ENCODE assay signal across 12 mouse cellular contexts in the genomic region with DNA sequence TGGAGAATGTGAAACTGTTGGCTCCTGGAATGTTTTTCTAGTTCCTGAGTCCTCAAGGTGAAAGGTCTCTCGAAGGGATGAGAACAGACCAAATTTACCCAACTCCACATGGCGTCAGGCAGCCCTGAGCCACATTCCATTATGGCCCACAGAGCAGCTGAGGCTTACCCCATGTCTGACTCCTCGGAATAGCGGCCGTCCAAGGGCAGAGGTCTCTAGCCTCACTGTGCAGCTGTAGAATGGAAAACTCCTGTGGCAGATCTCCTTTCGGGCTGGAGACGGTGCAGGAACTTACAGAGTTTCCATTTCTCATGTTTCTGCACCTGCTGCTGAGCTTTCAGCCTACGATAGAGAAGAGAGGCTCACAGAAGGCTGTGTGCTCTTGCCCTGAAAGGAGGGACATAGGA.
DNase-seq lines count a peak whose midpoint lies in the region; ATAC-seq and TF ChIP-seq lines count a peak whose summit lies in the region.
"Had no signal": no experiment of that assay in that cellular context is flagged by ENCODE, and none has a peak within 500 bp of the region (broad histone marks: within the 10 kb centered on the region; RNA-seq: fewer than 3 reads in every experiment).

No protein-coding gene starts in this region.

- DNase-seq in lung, postnatal 25 days (ENCODE audit: low spot score) = peak; percentile 16
- no peak for DNase-seq in lung, postnatal 10 days
- peak; percentile 64 for DNase-seq in kidney, postnatal 0 days (ENCODE audit: low spot score)
- no peak for DNase-seq in liver, postnatal 0 days
- no peak for DNase-seq in right cerebral cortex, postnatal 14 days
- DNase-seq in urinary bladder, postnatal 10 days (ENCODE audit: low spot score) = no peak
- DNase-seq: cerebellum, adult 8-10 months; thymus, adult 2 months had no signal

- TF ChIP-seq CTCF in kidney, postnatal 0 days (IDR thresholded peaks at IDR 0.05; ENCODE audit: low read depth) = no peak
- no peak for TF ChIP-seq CTCF in liver, postnatal 0 days (IDR thresholded peaks at IDR 0.05; ENCODE audit: low read depth)

- peak; percentile 61; the same call in 1 of the 2 replicates for ATAC-seq in embryonic facial prominence, embryonic 15.5 days (ENCODE audit: insufficient number of reproducible peaks, low FRiP score, low TSS enrichment, low read depth)
- 0 out of 2 replicates have a peak, but pooled peaks have one; percentile 52 for ATAC-seq in kidney, postnatal 0 days (replicated peaks; ENCODE audit: low FRiP score, low read depth)
- peak; percentile 33 for ATAC-seq in liver, postnatal 0 days
- ATAC-seq in megakaryocyte progenitor cell, adult 5-6 weeks (replicated peaks; ENCODE audit: poor library complexity) = no peak

- no peaks in the 10 kb centered on the region for H3K36me3 ChIP-seq in embryonic facial prominence, embryonic 15.5 days
- H3K36me3 ChIP-seq in kidney, postnatal 0 days (ENCODE audit: insufficient read depth, low read length) = no peaks in the 10 kb centered on the region
- no peaks in the 10 kb centered on the region for H3K36me3 ChIP-seq in liver, postnatal 0 days (replicated peaks; ENCODE audit: insufficient read depth, low read length)
- H3K36me3 ChIP-seq: heart, embryonic 12.5 days had no signal

- no peaks in the 10 kb centered on the region for H3K4me1 ChIP-seq in embryonic facial prominence, embryonic 15.5 days
- H3K4me1 ChIP-seq in kidney, postnatal 0 days (replicated peaks; ENCODE audit: insufficient read depth, low read length) = peaks cover 3% of the 10 kb centered on the region; the same call in 1 of the 2 replicates
- H3K4me1 ChIP-seq in liver, postnatal 0 days (ENCODE audit: insufficient read depth) = peaks cover 54% of the 10 kb centered on the region
- H3K4me1 ChIP-seq: heart, embryonic 12.5 days had no signal

- no peak overlapping the region for H3K27ac ChIP-seq in embryonic facial prominence, embryonic 15.5 days (replicated peaks)
- H3K27ac ChIP-seq in kidney, postnatal 0 days = peak overlapping the region; percentile 67
- peak overlapping the region; percentile 71 for H3K27ac ChIP-seq in liver, postnatal 0 days (ENCODE audit: low read depth)
- H3K27ac ChIP-seq: hindbrain, embryonic 14.5 days had no signal

- 62% methylated on average over 8 of the region's 8 CpGs for WGBS in embryonic facial prominence, embryonic 15.5 days
- WGBS in kidney, postnatal 0 days = 33% methylated on average over 8 of the region's 8 CpGs
- WGBS in liver, postnatal 0 days (ENCODE audit: insufficient replicate concordance) = 72% methylated on average over 8 of the region's 8 CpGs

- H3K9ac ChIP-seq in embryonic facial prominence, embryonic 15.5 days = no peak overlapping the region
- no peak overlapping the region for H3K9ac ChIP-seq in kidney, postnatal 0 days (ENCODE audit: low read depth, low read length)
- H3K9ac ChIP-seq in liver, postnatal 0 days (replicated peaks) = no peak overlapping the region
- H3K9ac ChIP-seq: heart, embryonic 12.5 days; hindbrain, embryonic 14.5 days had no signal

- no peak overlapping the region for H3K4me2 ChIP-seq in embryonic facial prominence, embryonic 15.5 days (replicated peaks)
- no peak overlapping the region for H3K4me2 ChIP-seq in kidney, postnatal 0 days (ENCODE audit: low read length)
- H3K4me2 ChIP-seq in liver, postnatal 0 days (ENCODE audit: low read depth, low read length) = no peak overlapping the region
- H3K4me2 ChIP-seq: heart, embryonic 12.5 days; hindbrain, embryonic 14.5 days had no signal

- no peaks in the 10 kb centered on the region for H3K27me3 ChIP-seq in embryonic facial prominence, embryonic 15.5 days
- H3K27me3 ChIP-seq in kidney, postnatal 0 days (ENCODE audit: insufficient read depth, low read length) = no peaks in the 10 kb centered on the region
- H3K27me3 ChIP-seq in liver, postnatal 0 days (ENCODE audit: insufficient read depth, low read length) = no peaks in the 10 kb centered on the region
- H3K27me3 ChIP-seq: heart, embryonic 12.5 days had no signal

- H3K9me3 ChIP-seq in embryonic facial prominence, embryonic 15.5 days (replicated peaks) = no peaks in the 10 kb centered on the region
- H3K9me3 ChIP-seq in kidney, postnatal 0 days (replicated peaks; ENCODE audit: low read length) = no peaks in the 10 kb centered on the region
- no peaks in the 10 kb centered on the region for H3K9me3 ChIP-seq in liver, postnatal 0 days (ENCODE audit: low read length)
- H3K9me3 ChIP-seq: heart, embryonic 12.5 days had no signal

- H3K4me3 ChIP-seq in embryonic facial prominence, embryonic 15.5 days (replicated peaks) = no peak overlapping the region
- H3K4me3 ChIP-seq in kidney, postnatal 0 days (replicated peaks; ENCODE audit: low read depth, low read length) = no peak overlapping the region
- no peak overlapping the region for H3K4me3 ChIP-seq in liver, postnatal 0 days (ENCODE audit: low read depth, low read length)
- H3K4me3 ChIP-seq: heart, embryonic 12.5 days had no signal

- no peak for TF ChIP-seq EP300 in liver, postnatal 0 days (IDR thresholded peaks at IDR 0.05; ENCODE audit: low read depth)

Comparison
In these comparisons a context has a peak if more than half of its experiments do, and no peak if none do; other contexts are left out.
1. DNase-seq: peak in lung, postnatal 25 days (single experiment) and kidney, postnatal 0 days (single experiment); none in lung, postnatal 10 days (single experiment), liver, postnatal 0 days (single experiment), right cerebral cortex, postnatal 14 days (single experiment) and urinary bladder, postnatal 10 days (single experiment).